ENCODE assay signal across 15 mouse cellular contexts in the genomic region with DNA sequence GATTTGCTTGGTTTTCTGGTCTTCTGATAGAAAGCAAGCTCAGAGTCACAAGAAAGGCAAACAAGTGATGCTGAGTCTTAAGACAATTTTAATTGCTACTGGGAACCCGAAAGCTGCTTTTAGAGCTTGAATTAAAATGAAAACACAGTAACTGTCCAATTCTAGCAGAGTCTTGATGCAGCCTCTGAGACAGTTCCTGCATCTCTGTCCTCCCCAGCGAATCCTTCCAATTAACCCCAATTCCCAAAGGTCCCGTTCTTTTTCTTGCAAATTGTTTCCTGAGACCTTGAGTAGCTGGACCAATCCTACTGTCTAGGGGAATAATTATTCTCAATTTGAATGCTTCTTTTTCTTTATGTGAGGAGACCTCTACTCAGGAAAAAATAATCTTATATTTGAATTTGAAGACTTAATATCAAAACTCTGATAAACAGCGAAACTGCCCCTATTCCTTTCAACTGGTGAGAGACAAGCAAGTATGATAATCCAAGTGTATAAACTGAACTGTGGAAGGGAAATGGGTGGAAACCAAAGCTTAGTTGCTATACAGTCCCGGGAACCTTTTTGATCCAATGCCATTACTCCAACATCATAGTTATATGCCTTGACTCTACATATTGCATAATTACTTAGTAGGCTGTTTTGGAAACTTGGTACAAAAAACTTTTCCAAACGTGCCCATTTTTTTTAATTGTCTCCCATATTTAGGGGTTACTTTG.
"Had no signal": no experiment of that assay in that cellular context is flagged by ENCODE, and none has a peak within 500 bp of the region (broad histone marks: within the 10 kb centered on the region; RNA-seq: fewer than 3 reads in every experiment).

No protein-coding gene starts in this region.

- H3K27me3 ChIP-seq: kidney, embryonic 15.5 days; liver, embryonic 15.5 days; midbrain, embryonic 13.5 days; neural tube, embryonic 12.5 days; stomach, embryonic 15.5 days had no signal

- H3K4me2 ChIP-seq: kidney, embryonic 15.5 days; liver, embryonic 11.5 days; liver, embryonic 15.5 days; midbrain, embryonic 13.5 days; neural tube, embryonic 12.5 days; stomach, embryonic 15.5 days had no signal

- DNase-seq: kidney, postnatal 4 days; lung, adult 2 months; lung, postnatal 36 days; right cerebral cortex, postnatal 14 days; thymus, adult 2 months; thymus, postnatal 25 days had no signal

- H3K36me3 ChIP-seq: kidney, embryonic 15.5 days; limb, embryonic 10.5 days; liver, embryonic 15.5 days; midbrain, embryonic 13.5 days; neural tube, embryonic 12.5 days; stomach, embryonic 15.5 days had no signal

- H3K9ac ChIP-seq: kidney, embryonic 15.5 days; liver, embryonic 15.5 days; midbrain, embryonic 13.5 days; neural tube, embryonic 12.5 days; stomach, embryonic 15.5 days had no signal

- H3K27ac ChIP-seq: kidney, embryonic 15.5 days; layer of hippocampus, adult 2 months; limb, embryonic 10.5 days; liver, embryonic 15.5 days; midbrain, embryonic 13.5 days; neural tube, embryonic 12.5 days; stomach, embryonic 15.5 days had no signal

- ATAC-seq: lung, postnatal 0 days had no signal

- H3K9me3 ChIP-seq: kidney, embryonic 15.5 days; limb, embryonic 10.5 days; liver, embryonic 15.5 days; midbrain, embryonic 13.5 days; neural tube, embryonic 12.5 days; stomach, embryonic 15.5 days had no signal

- H3K4me3 ChIP-seq: kidney, embryonic 15.5 days; layer of hippocampus, adult 2 months; limb, embryonic 10.5 days; liver, embryonic 15.5 days; midbrain, embryonic 13.5 days; neural tube, embryonic 12.5 days; stomach, embryonic 15.5 days had no signal

- H3K4me1 ChIP-seq: liver, embryonic 15.5 days; midbrain, embryonic 13.5 days; neural tube, embryonic 12.5 days; stomach, embryonic 15.5 days had no signal
